Mouse (Mus musculus) c-Kit-negative CD71-positive TER-119-positive erythroid progenitor cells, embryonic 14.5 days (primary cell): ENCODE data around the gene Cabp2.
"Not testable (repeated sequence)": the region's sequence is repeated elsewhere in the genome, so short reads cannot be mapped to it uniquely, and the experiment has no call there.

ENCODE experiments used
- DNase-seq: peaks from one replicate; pipeline ENCODE4 v3.0.0-alpha.2; 2013; ENCODE audit warnings: low read depth, low spot score

Cabp2 gene

DNA sequence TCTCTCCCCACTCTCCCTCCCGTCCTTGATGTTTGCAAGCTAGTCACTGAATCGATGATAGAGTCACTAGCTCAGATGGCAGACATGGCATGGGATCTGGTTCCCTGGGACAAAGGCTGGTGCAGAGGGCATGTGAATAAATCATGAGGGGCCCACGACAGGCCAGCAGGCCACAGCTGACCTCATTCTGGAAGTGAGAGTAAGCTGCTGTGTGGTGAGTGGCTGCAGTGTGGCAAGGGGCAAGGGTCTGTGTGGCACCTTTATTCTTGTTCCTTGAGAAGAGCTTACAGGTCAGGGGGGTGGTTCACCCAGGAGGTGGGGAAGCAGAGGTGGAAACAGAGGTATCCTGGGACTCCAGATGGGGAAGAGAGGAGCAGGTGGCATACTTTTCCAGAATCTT, at the start of gene Cabp2:
Cabp2 (plus strand) TSS at position 185 of the 400 bp plus-strand sequence.
- DNase-seq: no peak

DNA sequence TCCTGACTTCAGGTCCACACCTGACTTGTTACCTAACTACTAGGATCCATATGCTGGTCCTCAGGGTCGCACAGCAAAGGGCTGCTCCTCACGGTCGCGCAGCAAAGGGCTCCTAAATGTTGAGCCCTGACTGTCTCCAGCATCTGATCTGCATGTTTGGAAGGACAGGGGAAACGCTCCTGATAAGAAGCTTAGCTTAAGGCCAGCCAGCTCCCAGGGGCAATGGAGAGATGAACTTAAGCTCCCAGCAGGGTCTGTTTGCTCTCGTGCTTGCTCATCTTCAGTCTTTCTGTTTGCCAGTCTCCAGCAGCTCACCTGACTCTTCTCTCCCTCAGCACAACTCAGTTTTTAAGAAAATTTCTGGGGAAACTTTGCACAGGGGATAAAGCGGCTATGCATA, 48.7 kb upstream of the Cabp2 start:
- no peak for DNase-seq

- DNase-seq: no peak
Measured at GRCm38 (mm10) chr19:4033298-4033697, 48.1 kb upstream of the Cabp2 start.

- no peak for DNase-seq
Measured at GRCm38 (mm10) chr19:4033742-4034141, 47.6 kb upstream of the Cabp2 start.

- DNase-seq: no peak
Measured at GRCm38 (mm10) chr19:4036327-4037045, 44.9 kb upstream of the Cabp2 start.

DNA sequence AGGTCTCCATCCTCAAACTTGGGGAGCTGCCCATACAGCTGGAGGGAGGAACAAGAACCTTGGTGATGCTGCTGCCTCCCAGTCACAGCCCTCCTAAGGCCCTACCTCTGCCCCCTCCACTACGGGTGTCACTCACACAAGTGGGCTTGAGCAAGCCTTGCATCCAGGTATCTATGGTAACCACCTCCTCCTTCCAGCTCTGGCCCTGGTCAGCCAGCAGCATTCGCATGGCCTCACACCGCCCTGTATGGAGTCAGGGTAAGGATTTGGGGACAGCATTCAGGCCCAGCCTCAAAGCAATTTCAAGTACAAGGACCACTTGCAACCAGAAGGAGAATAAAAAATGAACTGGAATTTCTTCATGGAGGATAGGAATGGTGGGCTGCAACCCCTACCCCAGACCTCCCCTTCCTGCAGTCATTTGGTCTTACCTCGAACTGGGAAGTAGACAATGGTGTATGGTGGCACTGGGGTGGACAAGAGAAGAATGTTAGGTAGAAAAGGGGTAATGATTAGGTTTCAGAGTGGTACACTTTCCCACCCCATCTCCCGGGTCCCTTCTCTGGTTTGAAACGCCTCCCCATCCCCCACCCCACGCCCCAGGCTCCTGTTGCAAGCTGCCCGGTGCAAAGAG, 44.1 kb upstream of the Cabp2 start:
- DNase-seq: not testable (repeated sequence)

- no peak for DNase-seq
Measured at GRCm38 (mm10) chr19:4037788-4038232, 43.6 kb upstream of the Cabp2 start, which contains the start of gene Gstp1. Gene Gstp1 (minus strand): TSS chr19:4037985.

DNA sequence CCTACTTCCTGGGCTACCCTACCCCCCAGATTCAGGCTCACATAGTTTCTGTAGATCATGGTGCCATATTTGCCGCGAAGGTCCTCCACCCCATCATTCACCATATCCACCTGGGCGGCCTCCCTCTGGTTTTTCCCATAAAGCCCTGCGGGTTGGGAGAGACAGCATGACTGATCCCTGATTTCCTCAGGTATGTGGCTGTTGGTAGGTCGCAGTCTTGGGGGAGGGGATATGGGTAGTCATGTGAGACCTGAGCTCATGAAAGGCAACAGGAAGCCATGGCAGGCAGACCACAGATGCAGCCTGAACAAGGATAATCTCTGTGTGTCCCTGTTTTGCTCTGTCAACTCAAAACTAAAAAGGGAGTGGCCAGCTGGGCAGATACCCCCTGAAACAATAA, 40.4 kb upstream of the Cabp2 start:
- not testable (repeated sequence) for DNase-seq

DNA sequence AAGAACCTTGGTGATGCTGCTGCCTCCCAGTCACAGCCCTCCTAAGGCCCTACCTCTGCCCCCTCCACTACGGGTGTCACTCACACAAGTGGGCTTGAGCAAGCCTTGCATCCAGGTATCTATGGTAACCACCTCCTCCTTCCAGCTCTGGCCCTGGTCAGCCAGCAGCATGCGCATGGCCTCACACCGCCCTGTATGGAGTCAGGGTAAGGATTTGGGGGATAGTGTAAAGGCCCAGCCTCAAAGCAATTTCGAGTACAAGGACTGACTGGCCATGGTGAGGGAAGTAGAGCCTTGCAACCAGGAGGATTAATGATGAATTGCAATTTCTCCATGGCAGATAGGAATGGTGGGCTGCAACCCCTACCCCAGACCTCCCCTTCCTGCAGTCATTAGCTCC, 39.9 kb upstream of the Cabp2 start:
- DNase-seq: not testable (repeated sequence)

DNA sequence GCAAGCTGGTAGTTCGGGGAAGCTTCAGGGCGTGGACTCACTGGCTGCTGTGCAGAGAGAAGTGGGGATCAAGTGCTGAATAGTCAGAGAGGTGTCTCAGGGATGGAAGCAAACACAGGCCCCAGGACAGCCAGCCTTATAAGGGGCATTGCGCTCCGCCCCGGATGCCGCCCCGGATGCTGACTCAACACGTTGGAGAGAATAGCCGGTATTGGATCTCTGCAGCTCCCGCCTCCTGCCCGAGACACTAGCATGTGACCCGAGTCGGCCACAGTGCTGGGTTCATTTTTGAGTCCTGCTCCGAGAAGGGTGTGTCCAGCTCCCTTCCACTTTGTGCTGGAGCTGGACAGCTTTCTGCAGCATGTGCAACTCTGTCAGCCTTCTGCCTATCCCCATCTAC, 39.3 kb upstream of the Cabp2 start:
- no peak for DNase-seq

DNA sequence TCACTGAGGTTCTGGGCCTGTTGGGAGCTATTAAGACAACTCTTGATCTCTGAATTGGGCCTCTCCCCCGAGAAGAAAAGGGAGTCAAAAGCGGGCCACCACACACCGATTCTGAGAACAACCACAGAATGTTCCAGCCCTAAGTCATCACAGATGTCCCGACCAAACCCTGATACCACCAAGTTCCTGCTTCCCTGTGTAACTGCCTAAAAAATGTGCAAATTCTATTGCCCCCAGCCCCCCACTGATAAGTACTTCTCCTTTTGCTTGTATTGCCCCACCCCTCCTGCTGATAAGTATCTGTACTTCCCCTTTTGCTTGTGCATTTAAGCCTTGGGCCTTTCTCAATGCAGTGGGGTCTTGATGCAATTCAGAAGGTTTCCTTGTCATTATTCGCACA, 37.3 kb upstream of the Cabp2 start:
- not testable (repeated sequence) for DNase-seq

DNA sequence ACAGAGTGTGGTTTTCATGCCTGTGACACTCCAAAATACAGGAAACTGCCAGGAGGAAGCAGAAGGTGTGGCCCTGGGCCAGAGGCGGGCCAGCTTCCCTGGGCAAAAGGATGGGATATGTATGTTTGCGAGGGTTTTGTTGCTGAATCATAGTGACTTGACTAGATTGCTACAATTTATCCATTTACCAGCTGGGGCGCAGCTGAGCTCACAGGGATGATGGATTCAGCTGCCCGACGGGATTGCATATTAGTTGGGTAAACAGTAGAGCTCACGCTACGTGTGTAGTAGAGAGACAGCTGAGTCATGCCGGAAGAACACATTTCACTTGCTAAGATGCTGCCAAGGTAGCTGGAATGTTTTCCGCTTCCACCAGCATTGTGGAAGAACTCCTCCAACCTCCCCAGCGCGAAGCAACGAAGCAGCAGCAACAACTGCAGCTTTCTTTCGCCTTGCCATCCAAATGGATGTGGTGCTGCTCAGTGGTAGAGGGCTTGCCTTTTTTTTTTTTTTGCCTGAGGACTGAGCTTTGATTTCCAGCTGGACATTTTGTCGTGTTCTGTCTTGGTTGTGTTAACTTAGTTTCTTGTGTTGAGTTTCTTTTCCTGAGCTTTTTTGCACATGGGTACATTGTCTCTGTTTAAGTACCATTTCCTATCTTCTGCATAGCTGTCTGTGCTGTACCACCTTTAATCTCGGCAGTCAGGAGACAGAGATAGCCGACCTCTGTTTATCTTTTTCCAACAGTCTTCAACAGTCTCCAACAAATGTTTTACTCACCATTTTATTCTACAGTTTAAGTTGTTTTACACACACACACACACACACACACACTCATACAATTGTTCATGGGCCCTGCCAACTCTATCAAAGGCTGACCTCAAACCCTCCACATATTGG, 35.2 kb upstream of the Cabp2 start, which contains the start of gene Gstp2:
Gstp2 (minus strand) TSS at position 58 of the 900 bp plus-strand sequence.
- DNase-seq: peak; percentile 78

DNA sequence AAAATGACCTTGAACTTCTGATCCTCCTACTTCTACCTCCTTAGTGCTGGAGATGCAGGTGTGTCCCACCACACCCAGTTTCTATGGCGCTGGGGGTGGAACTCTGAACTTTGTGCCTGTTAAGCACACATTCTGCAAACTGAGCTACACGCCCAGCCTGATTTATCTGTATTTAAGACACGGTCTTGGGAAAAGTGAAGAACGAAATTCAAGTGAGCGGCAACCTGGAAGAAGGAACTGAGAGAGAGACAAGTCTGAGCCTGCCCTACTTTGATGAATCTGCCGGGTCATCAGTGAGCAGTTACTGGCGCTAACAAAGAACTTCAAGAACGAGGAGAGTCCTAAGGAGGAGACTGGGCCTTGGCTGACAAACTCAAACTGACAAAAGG, 34.5 kb upstream of the Cabp2 start:
- peak; percentile 66 for DNase-seq

DNA sequence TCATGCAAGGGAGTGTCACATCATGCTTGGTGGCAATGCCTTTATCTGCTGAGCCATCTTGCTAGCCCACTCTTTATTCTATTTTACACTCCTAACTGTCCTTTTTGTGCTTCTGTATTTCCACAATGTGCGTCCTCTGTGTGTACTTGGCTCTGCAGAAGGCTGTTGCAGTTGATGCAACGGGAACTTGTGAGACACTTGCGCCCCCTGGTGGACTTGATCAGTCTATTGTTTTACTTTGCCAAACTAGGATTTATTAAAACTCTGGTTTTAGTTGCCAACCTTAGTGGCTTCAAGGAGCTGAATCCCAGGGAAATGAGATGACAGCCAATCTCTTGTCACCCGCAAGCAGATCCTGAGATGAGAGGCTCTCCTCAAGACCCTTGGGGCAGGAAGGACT, 33.5 kb upstream of the Cabp2 start:
- DNase-seq: peak; percentile 80

GRCm38 (mm10) chr19:4049069-4049468, 32.3 kb upstream of the Cabp2 start:
- DNase-seq: not testable (repeated sequence)

DNA sequence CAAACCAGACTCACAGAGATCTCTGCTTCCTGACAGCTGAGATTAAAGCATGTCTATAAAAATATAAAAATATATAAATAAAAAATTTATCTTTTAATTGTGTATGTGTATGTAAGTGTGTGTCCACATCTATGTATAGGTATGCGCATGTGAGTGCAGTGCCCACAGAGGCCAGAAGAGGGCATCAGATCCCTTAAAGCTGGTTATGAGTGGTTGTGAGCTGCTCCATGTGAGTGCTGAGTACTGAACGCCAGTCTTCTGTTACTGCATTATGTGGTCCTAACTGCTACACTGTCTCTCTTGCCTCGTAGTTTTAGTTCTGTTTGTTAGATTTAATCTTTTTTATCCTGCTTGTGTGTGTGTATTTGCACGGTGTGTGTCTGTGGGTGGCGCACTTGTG, 30.4 kb upstream of the Cabp2 start:
- no peak for DNase-seq

- no peak for DNase-seq
Measured at GRCm38 (mm10) chr19:4051741-4052515, 29.4 kb upstream of the Cabp2 start.

DNA sequence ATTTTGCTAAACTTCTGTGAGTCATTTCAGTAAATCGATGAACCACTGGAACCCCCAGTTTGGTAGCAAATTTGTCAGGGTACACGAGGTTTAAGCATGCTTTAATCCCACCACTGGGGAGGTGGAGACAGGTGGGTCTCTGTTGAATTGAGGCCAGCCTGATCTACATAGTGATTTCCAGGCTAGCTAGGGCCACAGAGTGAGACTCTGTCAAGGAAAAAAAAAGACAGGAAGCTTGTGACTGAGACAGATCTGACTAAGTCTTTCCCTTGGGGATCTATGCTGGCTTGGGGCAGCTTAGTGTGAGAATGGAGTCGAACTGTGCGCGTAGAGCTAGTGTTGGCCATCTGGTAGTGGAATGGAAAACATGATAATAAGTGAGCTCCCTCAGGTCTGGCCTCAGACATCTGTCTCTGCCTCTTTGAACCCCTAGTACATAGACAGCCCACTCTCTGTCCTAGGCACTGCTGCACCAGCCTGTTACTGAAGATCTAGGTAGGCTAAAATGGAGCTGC, 28.8 kb upstream of the Cabp2 start:
- DNase-seq: no peak

GRCm38 (mm10) chr19:4054613-4055012, 26.8 kb upstream of the Cabp2 start:
- DNase-seq: no peak

GRCm38 (mm10) chr19:4055216-4055946, 26.0 kb upstream of the Cabp2 start:
- DNase-seq: no peak
